Mouse (Mus musculus): ENCODE results near the gene Zbtb37. TPM values are rescaled to one million over a fixed set of nuclear protein-coding genes. Genes with fewer than 3 reads are reported as not detected.

Zbtb37 gene
- 3.9 and 4.2 TPM in 2 replicates for polyA plus RNA-seq (2012; rRNA removed)

DNA sequence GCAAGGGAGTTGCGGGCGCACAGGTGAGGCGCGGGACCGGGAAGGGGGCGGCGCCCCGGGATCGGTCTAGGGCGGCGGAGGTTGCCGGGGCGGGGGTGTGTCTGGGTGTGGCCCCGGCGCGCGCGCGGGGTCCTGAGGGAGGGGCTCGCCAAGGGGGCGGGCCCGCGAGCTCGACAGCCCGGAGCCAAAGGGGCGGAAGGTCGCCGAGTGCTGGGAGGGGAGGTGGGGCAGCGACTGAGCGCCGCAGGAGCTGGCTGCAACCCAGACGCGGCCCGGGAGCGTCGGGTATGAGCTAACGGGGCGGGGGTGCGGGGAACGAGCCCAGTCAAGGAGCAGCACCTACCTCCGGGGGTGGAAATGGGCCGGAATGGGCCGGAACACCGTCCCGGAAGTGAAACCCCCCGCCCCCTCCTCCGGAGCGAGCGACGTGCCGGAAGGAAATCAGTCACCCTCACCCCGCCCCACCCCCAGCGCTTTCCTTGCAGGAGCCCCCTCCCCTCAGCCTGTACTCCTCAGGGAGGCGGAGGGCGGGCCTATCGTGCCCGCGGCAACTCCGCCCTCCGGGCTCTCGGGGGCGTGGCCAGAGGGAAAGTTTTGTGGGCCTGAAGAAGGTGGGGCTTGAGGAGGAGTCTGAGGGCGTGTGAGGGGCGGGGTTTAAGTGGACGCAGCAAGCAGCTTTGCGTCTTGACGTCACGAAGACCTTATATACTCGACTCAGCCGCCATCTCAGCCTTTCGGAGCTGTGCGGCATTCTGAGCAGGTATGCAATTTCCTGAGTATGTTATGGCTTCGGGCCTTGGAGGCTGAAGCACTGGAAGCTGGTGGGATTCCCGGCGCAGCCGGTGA lies at the start of gene Zbtb37:
Gene Zbtb37, minus strand, starts transcription at position 415 of the 846 bp plus-strand sequence.
- DNase-seq, result peak; percentile 100
- TF ChIP-seq POLR2A (IDR thresholded peaks at IDR 0.05; ENCODE audit: control insufficient read depth, extremely low read depth, insufficient read depth, low read length, poor library complexity) (peak; percentile 99), CTCF (IDR thresholded peaks at IDR 0.05; ENCODE audit: borderline replicate concordance, control insufficient read depth, extremely low read depth, insufficient read depth, low read length, poor library complexity) (peak; percentile 54; the same call in 1 of the 2 replicates)
- no peaks in the 10 kb centered on the region for H3K27me3 ChIP-seq (ENCODE audit: control insufficient read depth, insufficient read depth, low read length)
- peak within 1 kb of the TSS; percentile 72 for H3K27ac ChIP-seq (ENCODE audit: control insufficient read depth, insufficient read depth, low read length)
- peaks cover 32% of the 10 kb centered on the region for H3K36me3 ChIP-seq (ENCODE audit: control insufficient read depth, insufficient read depth, low read length)
- H3K4me1 ChIP-seq (replicated peaks; ENCODE audit: control insufficient read depth, insufficient read depth, low read length), result peaks cover 4% of the 10 kb centered on the region; the same call in 1 of the 2 replicates
- WGBS, result 1% methylated on average over 75 of the region's 76 CpGs
- peak within 1 kb of the TSS; percentile 72 for H3K4me3 ChIP-seq (ENCODE audit: control insufficient read depth, insufficient read depth, low read length)

- H3K4me1 ChIP-seq (replicated peaks; ENCODE audit: control insufficient read depth, insufficient read depth, low read length), result peaks cover 20% of the 10 kb centered on the region
- no peak for TF ChIP-seq POLR2A (IDR thresholded peaks at IDR 0.05; ENCODE audit: control insufficient read depth, extremely low read depth, insufficient read depth, low read length, poor library complexity)
- TF ChIP-seq CTCF (IDR thresholded peaks at IDR 0.05; ENCODE audit: borderline replicate concordance, control insufficient read depth, extremely low read depth, insufficient read depth, low read length, poor library complexity), result no peak
- 90% methylated on average over 3 of the region's 3 CpGs for WGBS
- DNase-seq, result no peak
- H3K4me3 ChIP-seq (ENCODE audit: control insufficient read depth, insufficient read depth, low read length), result no peak overlapping the region
- peaks cover 29% of the 10 kb centered on the region for H3K36me3 ChIP-seq (ENCODE audit: control insufficient read depth, insufficient read depth, low read length)
- no peaks in the 10 kb centered on the region for H3K27me3 ChIP-seq (ENCODE audit: control insufficient read depth, insufficient read depth, low read length)
- no peak overlapping the region; the same call in 1 of the 2 replicates for H3K27ac ChIP-seq (ENCODE audit: control insufficient read depth, insufficient read depth, low read length)
These were observed 42.6 kb upstream of the Zbtb37 start for GRCm38 (mm10) chr1:161077243-161077642.

- Histone ChIP-seq H3K4me1 (replicated peaks; ENCODE audit: control insufficient read depth, insufficient read depth, low read length) (peaks cover 24% of the 10 kb centered on the region), H3K27me3 (ENCODE audit: control insufficient read depth, insufficient read depth, low read length) (no peaks in the 10 kb centered on the region), H3K27ac (ENCODE audit: control insufficient read depth, insufficient read depth, low read length) (no peak overlapping the region; the same call in 1 of the 2 replicates), H3K4me3 (ENCODE audit: control insufficient read depth, insufficient read depth, low read length) (no peak overlapping the region), H3K36me3 (ENCODE audit: control insufficient read depth, insufficient read depth, low read length) (peaks cover 24% of the 10 kb centered on the region)
- 57% methylated on average over 6 of the region's 6 CpGs for WGBS
- TF ChIP-seq POLR2A (IDR thresholded peaks at IDR 0.05; ENCODE audit: control insufficient read depth, extremely low read depth, insufficient read depth, low read length, poor library complexity) (no peak), CTCF (IDR thresholded peaks at IDR 0.05; ENCODE audit: borderline replicate concordance, control insufficient read depth, extremely low read depth, insufficient read depth, low read length, poor library complexity) (no peak)
- no peak for DNase-seq
These were observed 41.6 kb upstream of the Zbtb37 start for GRCm38 (mm10) chr1:161076238-161076637.

- under 1% methylated on average over 12 of the region's 12 CpGs for WGBS
- Histone ChIP-seq H3K27me3 (ENCODE audit: control insufficient read depth, insufficient read depth, low read length) (no peaks in the 10 kb centered on the region), H3K36me3 (ENCODE audit: control insufficient read depth, insufficient read depth, low read length) (no peaks in the 10 kb centered on the region), H3K27ac (ENCODE audit: control insufficient read depth, insufficient read depth, low read length) (peak overlapping the region; percentile 52; the same call in 1 of the 2 replicates), H3K4me3 (ENCODE audit: control insufficient read depth, insufficient read depth, low read length) (peak overlapping the region; percentile 93), H3K4me1 (replicated peaks; ENCODE audit: control insufficient read depth, insufficient read depth, low read length) (peaks cover 27% of the 10 kb centered on the region)
- no peak for TF ChIP-seq CTCF (IDR thresholded peaks at IDR 0.05; ENCODE audit: borderline replicate concordance, control insufficient read depth, extremely low read depth, insufficient read depth, low read length, poor library complexity)
- no peak for TF ChIP-seq POLR2A (IDR thresholded peaks at IDR 0.05; ENCODE audit: control insufficient read depth, extremely low read depth, insufficient read depth, low read length, poor library complexity)
- no peak for DNase-seq
These were observed 36.6 kb upstream of the Zbtb37 start for GRCm38 (mm10) chr1:161071272-161071620.

DNA sequence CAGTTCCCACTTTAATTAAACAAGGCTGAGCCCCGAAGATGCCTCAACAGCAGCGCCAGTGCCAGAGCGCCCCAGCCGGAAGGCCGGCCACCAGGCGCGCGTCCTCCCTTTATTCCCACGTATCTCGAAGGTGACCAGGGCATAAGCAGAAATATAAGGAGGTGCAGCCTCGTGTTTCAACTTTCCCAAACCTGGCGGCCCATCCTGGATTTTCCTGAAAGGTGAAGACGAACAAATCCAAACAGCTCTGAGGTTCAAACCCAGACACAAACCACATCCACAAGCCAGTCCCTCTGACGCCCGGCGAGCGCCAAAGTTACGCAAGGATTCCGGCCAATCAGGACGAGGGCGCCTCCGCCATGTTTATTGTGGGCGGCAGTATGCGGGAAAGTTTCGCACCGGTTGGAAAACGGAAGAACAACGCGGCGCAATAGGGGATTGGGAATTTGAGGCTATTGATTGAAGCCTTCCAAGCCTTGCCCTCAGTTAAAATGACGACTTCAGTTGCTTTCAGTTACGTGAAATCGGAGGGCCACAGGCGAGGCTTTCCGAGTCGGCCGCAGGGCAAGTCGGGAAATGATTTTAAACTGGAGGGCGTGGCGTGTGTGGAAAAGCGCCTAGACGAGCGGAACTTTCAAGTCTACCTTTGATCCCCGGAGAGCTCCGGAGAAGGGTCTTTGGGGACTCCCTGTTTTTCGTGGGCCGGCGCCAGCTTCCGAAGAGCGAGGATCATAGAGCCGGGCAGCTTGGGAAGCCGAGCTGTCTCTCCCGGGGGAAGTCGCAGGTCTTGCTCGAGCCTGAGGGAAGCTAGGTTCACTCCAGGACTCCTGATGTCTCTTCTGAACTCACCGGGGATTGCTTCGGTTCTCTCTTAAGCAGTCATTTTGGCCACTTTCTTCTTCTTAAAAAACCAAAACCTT lies 36.0 kb upstream of the Zbtb37 start, which contains the start of the genes Dars2 and Cenpl:
Gene Dars2, minus strand, starts transcription at position 307 of the 920 bp plus-strand sequence.
Gene Cenpl, plus strand, starts transcription at position 362 of the 920 bp plus-strand sequence.
- Histone ChIP-seq H3K4me3 (ENCODE audit: control insufficient read depth, insufficient read depth, low read length) (peak within 1 kb of the TSS; percentile 93), H3K4me1 (replicated peaks; ENCODE audit: control insufficient read depth, insufficient read depth, low read length) (peaks cover 25% of the 10 kb centered on the region), H3K27ac (ENCODE audit: control insufficient read depth, insufficient read depth, low read length) (peak within 1 kb of the TSS; percentile 52), H3K36me3 (ENCODE audit: control insufficient read depth, insufficient read depth, low read length) (no peaks in the 10 kb centered on the region), H3K27me3 (ENCODE audit: control insufficient read depth, insufficient read depth, low read length) (no peaks in the 10 kb centered on the region)
- peak; percentile 92 for DNase-seq
- under 1% methylated on average over 57 of the region's 57 CpGs for WGBS
- TF ChIP-seq POLR2A (IDR thresholded peaks at IDR 0.05; ENCODE audit: control insufficient read depth, extremely low read depth, insufficient read depth, low read length, poor library complexity), result peak; percentile 68
- TF ChIP-seq CTCF (IDR thresholded peaks at IDR 0.05; ENCODE audit: borderline replicate concordance, control insufficient read depth, extremely low read depth, insufficient read depth, low read length, poor library complexity), result peak; percentile 37; the same call in 1 of the 2 replicates

- WGBS, result 95% methylated on average over 1 of the region's 1 CpGs
These were observed 28.7 kb upstream of the Zbtb37 start for GRCm38 (mm10) chr1:161063351-161063750.

More at GRCm38 (mm10) chr1:161063351-161063750, 28.7 kb upstream of the Zbtb37 start:
- DNase-seq, result no peak
- TF ChIP-seq POLR2A (IDR thresholded peaks at IDR 0.05; ENCODE audit: control insufficient read depth, extremely low read depth, insufficient read depth, low read length, poor library complexity), result no peak
- TF ChIP-seq CTCF (IDR thresholded peaks at IDR 0.05; ENCODE audit: borderline replicate concordance, control insufficient read depth, extremely low read depth, insufficient read depth, low read length, poor library complexity), result no peak
- H3K27ac ChIP-seq (ENCODE audit: control insufficient read depth, insufficient read depth, low read length), result no peak overlapping the region
- H3K27me3 ChIP-seq (ENCODE audit: control insufficient read depth, insufficient read depth, low read length), result no peaks in the 10 kb centered on the region
- no peaks in the 10 kb centered on the region for H3K4me1 ChIP-seq (replicated peaks; ENCODE audit: control insufficient read depth, insufficient read depth, low read length)
- no peaks in the 10 kb centered on the region for H3K36me3 ChIP-seq (ENCODE audit: control insufficient read depth, insufficient read depth, low read length)
- H3K4me3 ChIP-seq (ENCODE audit: control insufficient read depth, insufficient read depth, low read length), result no peak overlapping the region
